Mouse (Mus musculus) natural killer cell, adult 2 months (primary cell): ENCODE data around the gene Bcl7a.

Experiments
- DNase-seq, 2 experiments: peaks; one replicate each; pipeline ENCODE4 v3.0.0; 2022; ENCODE audit warnings: low spot score in 2 of 2

Gene Bcl7a

GRCm38 (mm10) chr5:123377120-123377955 lies 33.7 kb downstream of the Bcl7a start:
- DNase-seq = peak; percentile 88

DNA sequence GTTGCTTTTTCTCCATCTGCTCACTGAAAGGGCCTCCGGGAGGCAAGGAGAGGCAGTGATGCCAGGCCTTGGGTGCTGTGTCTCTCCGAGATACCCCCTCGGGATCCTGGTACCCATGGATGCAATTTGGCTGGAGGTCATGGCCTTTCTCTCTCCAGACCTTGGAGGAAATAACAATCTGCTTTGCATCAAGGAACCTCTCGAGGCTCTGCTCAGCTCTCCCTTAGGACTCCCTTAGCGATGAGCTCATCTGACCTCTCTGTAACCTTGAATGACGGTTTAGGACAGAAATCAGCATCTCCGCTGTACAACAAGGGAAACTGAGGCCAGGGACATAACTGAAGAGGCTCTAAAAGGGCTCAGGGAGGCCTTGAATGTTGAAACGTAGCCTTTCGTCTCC lies 35.1 kb downstream of the Bcl7a start:
- DNase-seq = no peak

- peak; percentile 39 to 45 for DNase-seq
These were observed 35.9 kb downstream of the Bcl7a start for GRCm38 (mm10) chr5:123379504-123379931.

GRCm38 (mm10) chr5:123381968-123382367 lies 38.3 kb downstream of the Bcl7a start:
- DNase-seq = peak; percentile 75 to 81

DNA sequence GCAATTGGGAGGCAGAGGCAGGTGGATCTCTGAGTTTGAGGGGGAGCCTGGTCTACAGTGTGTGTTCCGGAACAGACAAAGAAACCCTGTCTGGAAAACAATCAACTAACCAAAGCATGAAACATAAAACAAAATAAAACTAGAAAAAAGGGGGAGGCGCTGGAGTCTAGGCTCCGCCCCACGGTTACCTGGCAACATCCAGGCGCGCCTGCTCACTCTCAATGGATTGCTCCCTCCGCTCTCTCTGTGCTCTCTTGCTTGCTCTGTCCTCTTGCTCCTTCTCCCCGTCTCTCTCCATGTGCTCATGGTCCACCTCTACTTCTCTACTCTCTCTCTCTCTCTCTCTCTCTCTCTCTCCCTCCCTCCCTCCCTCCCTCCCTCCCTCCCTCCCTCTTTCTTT lies 39.1 kb downstream of the Bcl7a start:
- no peak for DNase-seq

- no peak for DNase-seq
These were observed 44.8 kb downstream of the Bcl7a start for GRCm38 (mm10) chr5:123388452-123388851.

- no peak for DNase-seq
These were observed 47.2 kb downstream of the Bcl7a start for GRCm38 (mm10) chr5:123390536-123391441.

- DNase-seq = peak; percentile 44 to 50
These were observed 47.8 kb downstream of the Bcl7a start for GRCm38 (mm10) chr5:123391442-123391809.

DNA sequence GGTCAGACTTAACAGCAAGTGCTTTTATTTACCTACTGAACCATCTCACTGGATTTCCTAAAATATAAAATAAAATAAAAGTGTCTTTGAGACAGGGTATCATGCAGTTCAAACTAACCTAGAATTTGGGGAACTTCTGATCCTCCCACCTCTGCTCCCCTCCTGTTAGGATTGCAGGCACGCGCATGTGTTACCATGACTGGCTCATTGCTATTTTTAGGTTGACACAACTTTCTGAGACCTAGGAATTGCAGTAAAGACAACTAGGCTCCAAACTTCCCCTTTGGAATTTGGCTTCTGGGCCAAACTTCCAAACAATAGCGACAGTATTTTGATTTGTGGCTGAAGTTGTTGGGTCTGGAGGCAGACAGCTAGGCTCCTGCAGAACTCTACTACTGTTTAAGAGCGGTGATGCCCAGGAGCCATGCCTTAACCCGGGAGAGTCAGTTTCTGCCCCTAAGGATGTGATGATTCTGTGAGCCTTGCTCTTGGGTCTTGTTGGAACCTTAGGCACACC lies 50.2 kb downstream of the Bcl7a start:
- DNase-seq = no peak

DNA sequence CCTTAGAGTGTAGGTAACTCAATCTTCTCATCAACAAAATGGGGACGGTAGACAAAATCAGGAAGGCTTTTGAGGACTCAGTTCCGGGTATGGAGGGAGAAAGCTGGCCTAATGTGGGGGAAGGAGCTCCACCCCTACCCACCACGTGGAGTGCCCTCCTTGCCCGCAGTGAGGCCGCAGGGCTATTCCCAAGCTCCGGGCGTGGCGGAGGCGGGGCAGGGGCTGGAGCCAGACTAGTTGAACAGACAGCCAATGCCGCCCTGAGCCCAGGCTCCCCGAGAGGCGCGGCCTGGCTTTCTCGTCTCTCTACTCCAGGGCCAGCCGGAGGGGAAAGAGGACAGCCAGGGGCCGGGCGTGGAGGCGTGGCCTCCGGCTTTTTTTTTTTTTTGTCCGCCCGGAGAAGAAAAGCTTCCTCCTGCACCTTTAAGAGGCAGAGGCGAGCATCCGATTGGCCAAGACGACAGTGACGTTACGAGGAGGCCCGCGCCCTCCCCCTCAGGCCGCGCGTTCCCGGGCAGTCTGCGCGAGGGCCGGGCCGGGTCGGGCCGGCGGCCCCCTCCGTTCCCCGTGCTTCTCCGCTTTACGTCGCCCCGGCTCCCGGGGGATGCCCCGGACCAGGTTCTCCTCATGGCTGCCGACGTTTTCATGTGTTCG lies 50.8 kb downstream of the Bcl7a start, which contains the start of gene Mlxip:
TSS of gene Mlxip (plus strand) at position 496 of the 654 bp plus-strand sequence.
- peak; percentile 82 to 86 for DNase-seq

GRCm38 (mm10) chr5:123394957-123395881 lies 51.6 kb downstream of the Bcl7a start:
- peak; percentile 34 for DNase-seq

- no peak for DNase-seq
These were observed 53.3 kb downstream of the Bcl7a start for GRCm38 (mm10) chr5:123396901-123397464.

DNA sequence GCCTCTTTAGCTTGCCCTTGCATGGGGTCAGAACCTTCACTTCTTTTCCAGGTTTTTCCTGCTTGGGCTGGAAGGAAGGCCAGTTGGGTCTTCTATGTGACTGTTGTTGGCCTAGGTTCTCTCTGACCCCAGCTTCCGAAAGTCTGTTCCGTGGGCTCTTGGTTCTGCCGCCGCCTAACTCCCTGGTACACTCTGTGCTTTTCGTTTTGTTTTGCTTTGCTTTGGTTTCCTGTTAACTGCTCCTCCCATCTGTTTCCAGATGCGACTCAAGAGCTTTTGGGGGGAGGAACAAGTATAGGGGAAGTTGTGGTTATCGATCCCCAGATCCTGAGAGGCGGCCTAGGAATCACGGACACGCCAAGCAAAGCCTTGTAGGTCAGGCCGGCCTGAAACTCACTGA lies 54.2 kb downstream of the Bcl7a start:
- DNase-seq = peak in 1 of 2 experiments; percentile 21

- peak in 1 of 2 experiments; percentile 28 for DNase-seq
These were observed 55.3 kb downstream of the Bcl7a start for GRCm38 (mm10) chr5:123398856-123399498.

DNA sequence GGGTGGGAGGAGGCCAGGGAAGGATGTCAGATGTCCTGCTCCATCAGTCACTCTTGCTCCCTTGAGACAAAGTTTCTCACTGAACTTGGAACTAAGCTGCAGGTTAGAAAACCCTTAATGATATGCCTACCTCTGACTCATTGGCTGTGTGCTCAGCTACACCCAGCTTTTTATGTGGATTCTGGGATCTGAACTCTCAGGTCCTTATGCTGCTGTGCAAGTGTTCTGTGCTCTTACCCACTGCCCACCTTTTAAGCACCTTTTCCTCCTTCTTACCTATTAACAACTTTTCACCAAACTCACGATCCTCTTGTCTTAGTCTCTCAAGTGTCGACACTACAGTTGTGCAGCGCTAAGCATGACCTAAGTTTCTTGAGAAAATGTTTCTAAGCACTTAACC lies 60.8 kb downstream of the Bcl7a start:
- DNase-seq = no peak

DNA sequence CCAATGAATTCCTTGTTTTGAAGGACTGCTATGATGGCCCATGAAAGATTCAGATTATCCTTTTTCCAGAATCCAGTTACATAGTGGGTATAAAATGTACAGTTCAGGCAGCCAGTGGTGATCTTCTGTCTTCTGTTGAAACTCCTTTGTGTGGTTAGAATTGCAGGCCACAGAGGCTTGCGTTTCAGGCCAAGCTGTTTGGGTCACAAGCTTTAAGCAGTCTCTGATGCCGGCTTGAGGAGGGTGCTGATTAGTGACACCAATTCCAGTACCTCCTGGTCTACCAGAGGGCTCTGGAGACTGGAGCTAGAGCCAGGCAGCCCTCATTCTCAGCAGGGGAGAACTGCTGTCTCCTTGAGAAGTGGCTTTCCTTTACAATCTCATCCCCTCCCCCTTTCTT lies 63.3 kb downstream of the Bcl7a start:
- no peak for DNase-seq

GRCm38 (mm10) chr5:123408176-123408575 lies 64.5 kb downstream of the Bcl7a start:
- DNase-seq = no peak

GRCm38 (mm10) chr5:123412193-123412592 lies 68.6 kb downstream of the Bcl7a start:
- DNase-seq = no peak

DNA sequence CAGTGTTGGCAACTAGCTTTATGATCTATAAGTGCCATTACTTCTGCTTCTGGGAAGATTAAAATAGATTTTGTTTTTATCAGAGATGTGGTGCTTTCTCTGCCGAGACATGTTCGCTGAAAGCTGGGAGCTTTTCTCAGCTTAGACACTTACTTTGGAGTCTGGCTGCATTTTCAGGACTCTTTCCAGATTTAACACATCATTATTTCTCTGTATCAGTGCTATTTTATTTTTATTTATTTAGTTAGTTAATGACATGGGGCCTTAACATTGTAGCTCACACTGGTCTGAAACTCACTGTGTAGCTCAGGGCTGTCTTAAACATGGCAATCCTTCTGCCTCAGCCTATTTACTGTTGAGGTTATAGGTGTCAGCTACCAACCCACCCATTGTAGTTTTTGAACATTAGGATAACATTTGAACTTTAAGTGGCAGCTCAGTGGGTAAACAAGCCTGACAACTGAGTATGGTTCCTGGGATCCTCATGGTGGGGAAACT lies 70.3 kb downstream of the Bcl7a start:
- no peak for DNase-seq

- DNase-seq = no peak
These were observed 72.5 kb downstream of the Bcl7a start for GRCm38 (mm10) chr5:123416149-123416548.
